Mouse (Mus musculus): ENCODE results near the gene Sox5. TPM values are rescaled to one million over a fixed set of nuclear protein-coding genes. Genes with fewer than 3 reads are reported as not detected.
A peak's percentile ranks its signal among the peaks of the same experiment; 100 is the strongest.

Sox5 gene
- polyA plus RNA-seq, 1 experiment from 2014 or later, result 4.2 TPM

GRCm38 (mm10) chr6:144513761-144514160 lies 268.0 kb downstream of the Sox5 start:
- 0 out of 2 replicates have a peak, but pooled peaks have one; percentile 18 for ATAC-seq (ENCODE audit: insufficient read depth)
- Histone ChIP-seq H3K4me1 (replicated peaks) (no peaks in the 10 kb centered on the region), H3K4me3 (replicated peaks) (no peak overlapping the region), H3K9me3 (replicated peaks) (no peaks in the 10 kb centered on the region), H3K9ac (no peak overlapping the region), H3K27me3 (no peaks in the 10 kb centered on the region), H3K4me2 (no peak overlapping the region), H3K27ac (replicated peaks) (no peak overlapping the region), H3K36me3 (replicated peaks) (no peaks in the 10 kb centered on the region)
- WGBS (ENCODE audit: insufficient replicate concordance), result 53% methylated on average over 8 of the region's 8 CpGs

- Histone ChIP-seq H3K4me3 (replicated peaks) (no peak overlapping the region), H3K27me3 (no peaks in the 10 kb centered on the region), H3K36me3 (replicated peaks) (no peaks in the 10 kb centered on the region), H3K9ac (no peak overlapping the region), H3K4me2 (no peak overlapping the region), H3K9me3 (replicated peaks) (no peaks in the 10 kb centered on the region), H3K27ac (replicated peaks) (no peak overlapping the region), H3K4me1 (replicated peaks) (no peaks in the 10 kb centered on the region)
- WGBS (ENCODE audit: insufficient replicate concordance), result 70% methylated on average over 7 of the region's 7 CpGs
- no peak for ATAC-seq (ENCODE audit: insufficient read depth)
Measured at GRCm38 (mm10) chr6:144511925-144512324, 269.9 kb downstream of the Sox5 start.

GRCm38 (mm10) chr6:144510147-144510546 lies 271.6 kb downstream of the Sox5 start:
- WGBS (ENCODE audit: insufficient replicate concordance), result 71% methylated on average over 6 of the region's 6 CpGs

GRCm38 (mm10) chr6:144504197-144504551 lies 277.6 kb downstream of the Sox5 start:
- no peaks in the 10 kb centered on the region for H3K9me3 ChIP-seq (replicated peaks)
- H3K4me3 ChIP-seq (replicated peaks), result no peak overlapping the region
- peak; percentile 57 for ATAC-seq (ENCODE audit: insufficient read depth)
- H3K27me3 ChIP-seq, result no peaks in the 10 kb centered on the region
- H3K9ac ChIP-seq, result no peak overlapping the region
- peak overlapping the region; percentile 34; the same call in 1 of the 2 replicates for H3K4me2 ChIP-seq
- peak overlapping the region; percentile 57 for H3K27ac ChIP-seq (replicated peaks)
- no peaks in the 10 kb centered on the region for H3K36me3 ChIP-seq (replicated peaks)
- WGBS (ENCODE audit: insufficient replicate concordance), result 67% methylated on average over 5 of the region's 5 CpGs
- H3K4me1 ChIP-seq (replicated peaks), result no peaks in the 10 kb centered on the region

More at GRCm38 (mm10) chr6:144510147-144510546, 271.6 kb downstream of the Sox5 start:
- Histone ChIP-seq H3K4me3 (replicated peaks) (no peak overlapping the region), H3K9me3 (replicated peaks) (no peaks in the 10 kb centered on the region), H3K9ac (no peak overlapping the region), H3K4me1 (replicated peaks) (no peaks in the 10 kb centered on the region), H3K27ac (replicated peaks) (no peak overlapping the region), H3K27me3 (no peaks in the 10 kb centered on the region), H3K36me3 (replicated peaks) (no peaks in the 10 kb centered on the region), H3K4me2 (no peak overlapping the region)
- no peak for ATAC-seq (ENCODE audit: insufficient read depth)

- H3K9me3 ChIP-seq (replicated peaks), result no peaks in the 10 kb centered on the region
- H3K4me2 ChIP-seq, result peak overlapping the region; percentile 34; the same call in 1 of the 2 replicates
- no peak for ATAC-seq (ENCODE audit: insufficient read depth)
- H3K4me1 ChIP-seq (replicated peaks), result no peaks in the 10 kb centered on the region
- H3K27ac ChIP-seq (replicated peaks), result peak overlapping the region; percentile 57
- 72% methylated on average over 11 of the region's 11 CpGs for WGBS (ENCODE audit: insufficient replicate concordance)
- no peaks in the 10 kb centered on the region for H3K36me3 ChIP-seq (replicated peaks)
- H3K9ac ChIP-seq, result no peak overlapping the region
- H3K27me3 ChIP-seq, result no peaks in the 10 kb centered on the region
- no peak overlapping the region for H3K4me3 ChIP-seq (replicated peaks)
Measured at GRCm38 (mm10) chr6:144503399-144504196, 278.2 kb downstream of the Sox5 start.

- no peak for ATAC-seq (ENCODE audit: insufficient read depth)
- no peaks in the 10 kb centered on the region for H3K36me3 ChIP-seq (replicated peaks)
- H3K4me3 ChIP-seq (replicated peaks), result no peak overlapping the region
- no peak overlapping the region for H3K27ac ChIP-seq (replicated peaks)
- WGBS (ENCODE audit: insufficient replicate concordance), result 61% methylated on average over 5 of the region's 5 CpGs
- H3K27me3 ChIP-seq, result no peaks in the 10 kb centered on the region
- no peak overlapping the region for H3K9ac ChIP-seq
- no peaks in the 10 kb centered on the region for H3K4me1 ChIP-seq (replicated peaks)
- H3K9me3 ChIP-seq (replicated peaks), result no peaks in the 10 kb centered on the region
- H3K4me2 ChIP-seq, result no peak overlapping the region
Measured at GRCm38 (mm10) chr6:144501439-144501838, 280.3 kb downstream of the Sox5 start.

- Histone ChIP-seq H3K9me3 (replicated peaks) (no peaks in the 10 kb centered on the region), H3K9ac (no peak overlapping the region), H3K4me3 (replicated peaks) (no peak overlapping the region), H3K4me2 (no peak overlapping the region), H3K27ac (replicated peaks) (no peak overlapping the region), H3K27me3 (no peaks in the 10 kb centered on the region), H3K36me3 (replicated peaks) (no peaks in the 10 kb centered on the region), H3K4me1 (replicated peaks) (no peaks in the 10 kb centered on the region)
- no peak for ATAC-seq (ENCODE audit: insufficient read depth)
- 81% methylated on average over 5 of the region's 5 CpGs for WGBS (ENCODE audit: insufficient replicate concordance)
Measured at GRCm38 (mm10) chr6:144498177-144498576, 283.6 kb downstream of the Sox5 start.

- H3K4me1 ChIP-seq (replicated peaks), result no peaks in the 10 kb centered on the region
- no peaks in the 10 kb centered on the region for H3K27me3 ChIP-seq
- peak; percentile 37; the same call in 1 of the 2 replicates for ATAC-seq (ENCODE audit: insufficient read depth)
- H3K27ac ChIP-seq (replicated peaks), result no peak overlapping the region
- H3K4me3 ChIP-seq (replicated peaks), result no peak overlapping the region
- no peaks in the 10 kb centered on the region for H3K9me3 ChIP-seq (replicated peaks)
- no peak overlapping the region for H3K9ac ChIP-seq
- H3K4me2 ChIP-seq, result no peak overlapping the region; the same call in 1 of the 2 replicates
- WGBS (ENCODE audit: insufficient replicate concordance), result 62% methylated on average over 11 of the region's 11 CpGs
- H3K36me3 ChIP-seq (replicated peaks), result no peaks in the 10 kb centered on the region
Measured at GRCm38 (mm10) chr6:144491761-144492415, 289.9 kb downstream of the Sox5 start.

- H3K36me3 ChIP-seq (replicated peaks), result no peaks in the 10 kb centered on the region
- no peaks in the 10 kb centered on the region for H3K9me3 ChIP-seq (replicated peaks)
- H3K4me2 ChIP-seq, result no peak overlapping the region
- no peak overlapping the region for H3K4me3 ChIP-seq (replicated peaks)
- no peak overlapping the region for H3K9ac ChIP-seq
- 74% methylated on average over 5 of the region's 5 CpGs for WGBS (ENCODE audit: insufficient replicate concordance)
- H3K27ac ChIP-seq (replicated peaks), result no peak overlapping the region
- no peak for ATAC-seq (ENCODE audit: insufficient read depth)
- H3K27me3 ChIP-seq, result no peaks in the 10 kb centered on the region
- H3K4me1 ChIP-seq (replicated peaks), result no peaks in the 10 kb centered on the region
Measured at GRCm38 (mm10) chr6:144490896-144491295, 290.9 kb downstream of the Sox5 start.

- Histone ChIP-seq H3K9ac (no peak overlapping the region), H3K4me3 (replicated peaks) (no peak overlapping the region), H3K27ac (replicated peaks) (no peak overlapping the region), H3K4me2 (no peak overlapping the region), H3K27me3 (no peaks in the 10 kb centered on the region), H3K36me3 (replicated peaks) (no peaks in the 10 kb centered on the region), H3K4me1 (replicated peaks) (peaks cover 5% of the 10 kb centered on the region; the same call in 1 of the 2 replicates), H3K9me3 (replicated peaks) (no peaks in the 10 kb centered on the region)
- WGBS (ENCODE audit: insufficient replicate concordance), result 57% methylated on average over 6 of the region's 6 CpGs
- no peak for ATAC-seq (ENCODE audit: insufficient read depth)
Measured at GRCm38 (mm10) chr6:144485578-144485977, 296.2 kb downstream of the Sox5 start.

GRCm38 (mm10) chr6:144483166-144483565 lies 298.6 kb downstream of the Sox5 start:
- no peak overlapping the region for H3K4me2 ChIP-seq
- ATAC-seq (ENCODE audit: insufficient read depth), result no peak
- no peaks in the 10 kb centered on the region for H3K27me3 ChIP-seq
- H3K9ac ChIP-seq, result no peak overlapping the region
- H3K4me1 ChIP-seq (replicated peaks), result peaks cover 5% of the 10 kb centered on the region; the same call in 1 of the 2 replicates
- 52% methylated on average over 4 of the region's 4 CpGs for WGBS (ENCODE audit: insufficient replicate concordance)
- H3K9me3 ChIP-seq (replicated peaks), result no peaks in the 10 kb centered on the region
- H3K27ac ChIP-seq (replicated peaks), result no peak overlapping the region
- no peaks in the 10 kb centered on the region for H3K36me3 ChIP-seq (replicated peaks)
- H3K4me3 ChIP-seq (replicated peaks), result no peak overlapping the region

Data from liver, embryonic 15.5 days (tissue).